Mouse (Mus musculus) embryonic facial prominence, embryonic 12.5 days (tissue): ENCODE measurements around the gene Slc24a4. TPM values are rescaled to one million over a fixed set of nuclear protein-coding genes. Genes with fewer than 3 reads are reported as not detected.

Experiments
- polyA plus RNA-seq: library from polyadenylated mRNA; unstranded; fragments of >200 nt; fragmentation: Nextera tagmentation; extraction: Ambion mirVana; gene quantifications from 2 replicates; pipeline ENCODE4 v1.2.1, GENCODE M21; 2016

Gene Slc24a4
- polyA plus RNA-seq, 1 experiment from 2014 or later, result 0.75 TPM

Other genes starting within 250 kb of the Slc24a4 start
- 26.6 and 28.5 TPM in 2 replicates for gene Trip11, start 215.5 kb upstream of the Slc24a4 start, polyA plus RNA-seq
- gene Atxn3, start 170.5 kb upstream of the Slc24a4 start, polyA plus RNA-seq, result 9.9 and 11.2 TPM in 2 replicates
- 32.2 and 33.9 TPM in 2 replicates for gene Cpsf2, start 152.7 kb upstream of the Slc24a4 start, polyA plus RNA-seq
- gene Rin3, start 154.3 kb downstream of the Slc24a4 start, polyA plus RNA-seq, result 4.4 and 5.5 TPM in 2 replicates